Mouse (Mus musculus) midbrain, postnatal 0 days (tissue): ENCODE results near the gene Itk. TPM values are rescaled to one million over a fixed set of nuclear protein-coding genes. Genes with fewer than 3 reads are reported as not detected.

Source experiments
- ATAC-seq: fragments of 200-750 bp; cut with Nextera tagmentation; 2 replicates; pipeline ENCODE4 v1.8.0; 2017; ENCODE audit warnings: moderate number of reproducible peaks, mild to moderate bottlenecking, moderate TSS enrichment, moderate library complexity; ENCODE audit not compliant: low FRiP score
- DNase-seq: peaks from one replicate; pipeline ENCODE4 v3.0.0-alpha.2; 2015; ENCODE audit warnings: low spot score
- H3K27ac ChIP-seq: fragments of 300-500 bp; sonication (generic); 2 replicates; pipeline ENCODE4 v1.5.1; 2014; ENCODE audit warnings: low read depth, mild to moderate bottlenecking, low read length, mixed read lengths
- H3K27me3 ChIP-seq: fragments of 300-500 bp; sonication (generic); 2 replicates; pipeline ENCODE4 v1.6.1; 2014; ENCODE audit warnings: low read length, control low read depth, mixed read lengths; ENCODE audit not compliant: insufficient read depth
- H3K36me3 ChIP-seq: fragments of 300-500 bp; sonication (generic); 2 replicates; pipeline ENCODE4 v1.6.1; 2014; ENCODE audit warnings: low read length, control low read depth, mixed read lengths; ENCODE audit not compliant: insufficient read depth
- H3K4me1 ChIP-seq: fragments of 300-500 bp; sonication (generic); 2 replicates; pipeline ENCODE4 v1.6.1; 2014; ENCODE audit warnings: mild to moderate bottlenecking, control low read depth, antibody characterized with exemption, low read length, mixed read lengths; ENCODE audit not compliant: insufficient read depth
- H3K4me2 ChIP-seq: fragments of 300-500 bp; sonication (generic); 2 replicates; pipeline ENCODE4 v1.6.1; 2014; ENCODE audit warnings: low read depth, mild to moderate bottlenecking, low read length, mixed read lengths; ENCODE audit not compliant: poor library complexity, severe bottlenecking
- H3K4me3 ChIP-seq: fragments of 300-500 bp; sonication (generic); 2 replicates; pipeline ENCODE4 v1.5.1; 2014; ENCODE audit warnings: low read depth, mild to moderate bottlenecking, low read length, moderate library complexity
- H3K9ac ChIP-seq: fragments of 300-500 bp; sonication (generic); replicated peaks from 2 replicates; pipeline ENCODE4 v1.6.1; 2014; ENCODE audit warnings: mild to moderate bottlenecking, low read length, moderate library complexity, mixed read lengths; ENCODE audit not compliant: poor library complexity, severe bottlenecking
- H3K9me3 ChIP-seq: fragments of 300-500 bp; sonication (generic); 2 replicates; pipeline ENCODE4 v1.6.1; 2016; ENCODE audit warnings: low read length, control low read depth
- CTCF ChIP-seq: IDR thresholded peaks from 2 replicates; pipeline ENCODE4 v1.5.1; 2016; ENCODE audit warnings: antibody characterized with exemption, mild to moderate bottlenecking
- WGBS: fragments of 180-500 bp; shearing (Covaris S2); extraction: QIAGEN DNeasy Blood & Tissue Kit; methylation state at CpG from one replicate; pipeline ENCODE4 v1.1.7; 2014; 5-methylcytosine and 5-hydroxymethylcytosine counted together
- polyA plus RNA-seq: library from polyadenylated mRNA; unstranded; fragments of >200 nt; fragmentation: Nextera tagmentation; extraction: Ambion mirVana; gene quantifications from 2 replicates; pipeline ENCODE4 v1.2.1, GENCODE M21; 2015
- total RNA-seq: library from RNA; depleted of rRNA; stranded (reverse); fragments of >200 nt; gene quantifications from 2 replicates; pipeline ENCODE4 v1.2.3, GENCODE M21; 2014

The Itk gene
- total and polyA plus RNA-seq, 2 experiments from 2014 or later: 0.06 to 0.16 TPM

- Histone ChIP-seq H3K4me3 (no peak overlapping the region), H3K9ac (no peak overlapping the region), H3K4me2 (peak overlapping the region; percentile 85; the same call in 1 of the 2 replicates), H3K4me1 (peaks cover 5% of the 10 kb centered on the region; the same call in 1 of the 2 replicates), H3K27me3 (no peaks in the 10 kb centered on the region), H3K36me3 (no peaks in the 10 kb centered on the region), H3K27ac (no peak overlapping the region), H3K9me3 (no peaks in the 10 kb centered on the region)
- DNase-seq (no peak), ATAC-seq (no peak)
- 89% methylated on average over 11 of the region's 11 CpGs for WGBS
- no peak for TF ChIP-seq CTCF
Measured at GRCm38 (mm10) chr11:46308271-46308974, 80.9 kb downstream of the Itk start.

DNA sequence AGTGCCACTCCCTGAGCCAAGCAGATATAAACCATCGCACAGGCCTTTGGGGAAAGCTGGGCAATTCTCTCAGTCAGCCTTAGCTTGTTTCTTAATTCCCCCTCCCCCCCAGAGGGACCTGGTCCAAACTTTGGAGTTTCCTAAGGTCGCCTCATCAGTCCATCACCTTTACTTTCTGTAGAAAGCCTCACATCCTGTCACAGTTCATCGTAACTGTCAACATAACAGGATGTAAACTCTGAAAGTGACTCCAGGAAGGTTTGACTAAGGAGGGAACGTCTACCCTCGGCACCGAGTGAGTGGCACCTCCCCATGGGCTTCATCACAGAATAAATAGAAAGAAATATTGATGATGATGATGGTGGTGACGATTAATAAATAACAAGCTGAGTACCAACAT is 81.5 kb downstream of the Itk start:
- Histone ChIP-seq H3K27me3 (no peaks in the 10 kb centered on the region), H3K27ac (no peak overlapping the region), H3K9me3 (no peaks in the 10 kb centered on the region), H3K4me2 (no peak overlapping the region), H3K36me3 (no peaks in the 10 kb centered on the region), H3K9ac (no peak overlapping the region), H3K4me1 (peaks cover 5% of the 10 kb centered on the region; the same call in 1 of the 2 replicates), H3K4me3 (no peak overlapping the region)
- ATAC-seq (no peak), DNase-seq (no peak)
- 94% methylated on average over 7 of the region's 7 CpGs for WGBS
- TF ChIP-seq CTCF: no peak

DNA sequence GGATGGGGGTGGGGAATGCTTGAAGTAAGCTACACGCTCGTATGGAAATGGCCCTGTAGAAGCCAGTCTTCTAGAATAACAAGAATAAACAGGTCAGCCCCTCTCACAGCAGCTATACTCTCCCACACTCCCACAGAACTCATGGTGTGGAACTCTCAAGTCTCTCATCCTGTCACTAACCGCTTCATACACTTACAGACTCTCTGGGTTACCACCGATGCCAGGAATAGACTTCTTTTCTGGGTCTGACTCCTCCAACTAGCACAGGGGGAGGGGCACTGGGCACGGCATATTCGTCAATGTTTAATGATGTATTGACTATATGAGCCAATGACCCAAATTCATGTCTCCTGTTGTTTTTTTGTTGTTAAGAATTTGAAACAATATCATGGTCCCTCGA is 82.5 kb downstream of the Itk start:
- no peak for TF ChIP-seq CTCF
- DNase-seq (no peak), ATAC-seq (no peak)
- Histone ChIP-seq H3K9ac (no peak overlapping the region), H3K27me3 (no peaks in the 10 kb centered on the region), H3K9me3 (no peaks in the 10 kb centered on the region), H3K27ac (no peak overlapping the region), H3K4me2 (no peak overlapping the region), H3K36me3 (no peaks in the 10 kb centered on the region), H3K4me1 (peaks cover 5% of the 10 kb centered on the region; the same call in 1 of the 2 replicates), H3K4me3 (no peak overlapping the region)
- WGBS: 86% methylated on average over 7 of the region's 7 CpGs

DNA sequence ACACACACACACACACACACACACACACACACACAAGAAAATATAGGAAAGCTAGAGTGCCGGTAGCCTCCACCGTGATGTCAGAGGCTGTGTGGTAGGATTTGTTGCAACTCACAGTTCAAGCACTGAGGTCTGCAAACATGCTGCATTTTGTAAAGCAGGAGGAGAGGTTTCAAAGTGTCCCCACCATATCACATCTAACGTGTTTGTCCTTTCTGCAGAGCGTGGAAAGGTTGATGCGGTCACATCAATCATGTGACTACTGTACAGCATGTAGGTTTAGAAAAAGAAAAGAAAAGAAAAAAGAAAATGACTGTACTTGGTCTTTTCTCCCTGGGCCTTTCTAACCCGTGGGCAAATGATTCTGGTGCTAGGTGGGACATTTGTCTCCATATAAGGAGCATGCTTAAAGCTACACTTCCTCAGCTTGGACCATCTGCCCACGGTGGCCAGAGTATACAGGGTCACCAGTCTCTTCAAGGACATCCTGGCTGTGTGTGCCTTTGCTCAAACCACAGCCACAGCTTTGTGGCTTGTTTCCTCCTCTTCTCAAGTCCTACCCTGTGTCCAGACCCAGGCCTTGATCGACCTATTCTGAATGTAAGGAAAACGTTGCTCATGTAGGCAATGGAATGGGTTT is 83.3 kb downstream of the Itk start:
- Histone ChIP-seq H3K27ac (no peak overlapping the region), H3K9me3 (no peaks in the 10 kb centered on the region), H3K4me1 (peaks cover 5% of the 10 kb centered on the region; the same call in 1 of the 2 replicates), H3K27me3 (no peaks in the 10 kb centered on the region), H3K4me3 (no peak overlapping the region), H3K9ac (no peak overlapping the region), H3K4me2 (no peak overlapping the region), H3K36me3 (no peaks in the 10 kb centered on the region)
- no peak for DNase-seq
- TF ChIP-seq CTCF: no peak
- no peak for ATAC-seq
- WGBS: 87% methylated on average over 9 of the region's 9 CpGs

GRCm38 (mm10) chr11:46304864-46305710 is 84.2 kb downstream of the Itk start:
- H3K4me3 ChIP-seq: no peak overlapping the region
- H3K4me1 ChIP-seq: peaks cover 5% of the 10 kb centered on the region; the same call in 1 of the 2 replicates
- H3K27ac ChIP-seq: no peak overlapping the region
- no peak overlapping the region; the same call in 1 of the 2 replicates for H3K9ac ChIP-seq
- H3K27me3 ChIP-seq: no peaks in the 10 kb centered on the region
- TF ChIP-seq CTCF: no peak
- no peak for ATAC-seq
- H3K4me2 ChIP-seq: no peak overlapping the region
- H3K36me3 ChIP-seq: no peaks in the 10 kb centered on the region
- no peaks in the 10 kb centered on the region for H3K9me3 ChIP-seq
- 72% methylated on average over 9 of the region's 9 CpGs for WGBS
- DNase-seq: no peak
